ENCODE assay signal across 8 mouse cellular contexts in genomic region chr2:43816788-43817581, GRCm38 (mm10).
DNase-seq lines count a peak whose midpoint lies in the region; ATAC-seq lines count a peak whose summit lies in the region.

No protein-coding gene starts in this region.

- peak; percentile 51 for DNase-seq in adrenal gland, postnatal 10 days
- no peak for DNase-seq in adrenal gland, postnatal 4 days (ENCODE audit: low spot score in 2 of 2)
- DNase-seq in cerebellum, postnatal 25 days = peak; percentile 84 to 85
- DNase-seq in heart, postnatal 25 days (ENCODE audit: low spot score) = peak; percentile 1
- peak; percentile 54 to 63 for DNase-seq in left cerebral cortex, postnatal 36 days (ENCODE audit: low spot score in 2 of 2)
- DNase-seq in urinary bladder, postnatal 10 days (ENCODE audit: low spot score) = no peak
- no peak for DNase-seq in T-cell, adult 2 months (ENCODE audit: low spot score)

- no peak for ATAC-seq in erythroid progenitor cell, adult 5-6 weeks (replicated peaks; ENCODE audit: low FRiP score, poor library complexity, severe bottlenecking)

- intact Hi-C loops in heart, postnatal 25 days (cut with DNase I) = no loop called here
- intact Hi-C loops in left cerebral cortex, postnatal 36 days (cut with DNase I) = no loop called here

Comparison
In these comparisons a context has a peak if more than half of its experiments do, and no peak if none do; other contexts are left out.
1. DNase-seq: peak in adrenal gland, postnatal 10 days (single experiment), cerebellum, postnatal 25 days (2 of 2), heart, postnatal 25 days (single experiment) and left cerebral cortex, postnatal 36 days (2 of 2); none in adrenal gland, postnatal 4 days (0 of 2), urinary bladder, postnatal 10 days (single experiment) and T-cell, adult 2 months (single experiment).